Mouse (Mus musculus) G1E-ER4 (cell line): ENCODE measurements around the gene Kank2. TPM values are rescaled to one million over a fixed set of nuclear protein-coding genes. Genes with fewer than 3 reads are reported as not detected.

ENCODE experiments used
- GATA1 ChIP-seq: IDR thresholded peaks from one replicate; pipeline ENCODE4 v1.8.0; 2012; ENCODE audit warnings: low read length, inconsistent platforms
- polyA plus RNA-seq: library from polyadenylated mRNA; stranded (reverse); fragments of >175 nt; gene quantifications from 2 replicates; pipeline ENCODE4 v1.2.3, GENCODE M21; 2012

Gene Kank2
- polyA plus RNA-seq, 1 experiment, result 0.04 TPM

GRCm38 (mm10) chr9:21749382-21750118 is 49.0 kb downstream of the Kank2 start:
- TF ChIP-seq GATA1, result no peak

DNA sequence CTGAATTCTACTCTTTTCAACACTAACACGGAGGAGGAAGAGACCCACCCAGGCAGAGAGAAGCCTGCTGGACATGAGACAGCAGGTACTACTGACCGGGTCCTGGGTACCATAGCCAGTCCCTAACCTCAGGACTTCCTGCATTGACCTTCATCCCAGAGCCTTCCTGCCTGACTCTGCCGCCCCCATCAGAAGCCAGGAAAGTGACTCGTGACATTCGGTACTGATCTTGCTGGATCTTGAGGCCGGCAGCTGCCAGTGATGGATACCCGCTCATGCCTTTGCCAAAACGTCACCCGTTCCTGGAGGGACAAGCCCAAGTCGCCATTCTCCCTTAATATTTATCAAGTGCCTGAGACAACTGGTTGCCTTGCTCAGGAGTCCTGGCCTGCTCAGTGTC is 50.1 kb downstream of the Kank2 start:
- TF ChIP-seq GATA1, result no peak

GRCm38 (mm10) chr9:21748033-21748432 is 50.5 kb downstream of the Kank2 start:
- no peak for TF ChIP-seq GATA1

GRCm38 (mm10) chr9:21747238-21747774 is 51.2 kb downstream of the Kank2 start:
- TF ChIP-seq GATA1, result no peak

DNA sequence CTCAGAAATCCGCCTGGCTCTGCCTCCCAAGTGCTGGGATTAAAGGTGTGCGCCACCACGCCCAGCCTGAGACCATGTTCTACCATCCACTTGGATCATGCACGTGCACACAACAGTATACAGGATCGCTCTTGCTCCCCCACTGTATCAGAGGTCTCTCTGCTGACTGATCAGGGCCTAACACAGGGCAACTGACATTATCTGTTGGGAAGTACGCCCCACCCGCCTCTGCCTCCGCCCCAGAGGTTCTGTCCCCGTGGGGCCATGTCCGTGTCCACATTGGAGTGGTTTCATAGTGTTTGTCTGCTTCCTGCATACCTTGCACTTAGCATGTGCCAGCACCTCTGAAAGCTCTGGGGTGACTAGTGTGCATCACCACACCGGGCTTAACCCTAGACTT is 57.0 kb downstream of the Kank2 start:
- TF ChIP-seq GATA1, result no peak

DNA sequence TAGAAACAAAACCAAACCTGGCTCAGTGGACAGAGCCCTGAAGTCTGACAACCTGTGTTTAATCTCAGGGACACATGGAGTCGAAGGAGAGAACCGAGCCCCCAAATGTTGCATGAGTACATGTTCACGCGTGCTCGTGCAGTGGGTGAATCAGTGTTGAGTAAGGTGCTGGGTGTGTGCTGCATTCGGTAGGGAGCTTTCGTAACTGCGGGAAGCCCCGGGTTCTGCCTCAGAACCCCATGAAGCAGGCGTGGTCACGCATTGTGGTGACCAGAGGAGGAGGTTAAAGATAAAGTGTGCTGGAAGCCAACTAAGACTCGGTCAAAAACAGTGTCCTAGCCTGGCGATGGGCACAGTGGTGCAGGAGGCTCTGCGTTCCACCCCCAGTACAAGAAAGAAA is 58.1 kb downstream of the Kank2 start:
- no peak for TF ChIP-seq GATA1

- TF ChIP-seq GATA1, result no peak
Observed at GRCm38 (mm10) chr9:21738776-21739175, 59.8 kb downstream of the Kank2 start.

- TF ChIP-seq GATA1, result no peak
Observed at GRCm38 (mm10) chr9:21737188-21737587, 61.4 kb downstream of the Kank2 start.

- TF ChIP-seq GATA1, result no peak
Observed at GRCm38 (mm10) chr9:21736580-21736979, 62.0 kb downstream of the Kank2 start.

- TF ChIP-seq GATA1, result no peak
Observed at GRCm38 (mm10) chr9:21735126-21735525, 63.4 kb downstream of the Kank2 start.

- TF ChIP-seq GATA1, result no peak
Observed at GRCm38 (mm10) chr9:21733989-21734388, 64.6 kb downstream of the Kank2 start.

DNA sequence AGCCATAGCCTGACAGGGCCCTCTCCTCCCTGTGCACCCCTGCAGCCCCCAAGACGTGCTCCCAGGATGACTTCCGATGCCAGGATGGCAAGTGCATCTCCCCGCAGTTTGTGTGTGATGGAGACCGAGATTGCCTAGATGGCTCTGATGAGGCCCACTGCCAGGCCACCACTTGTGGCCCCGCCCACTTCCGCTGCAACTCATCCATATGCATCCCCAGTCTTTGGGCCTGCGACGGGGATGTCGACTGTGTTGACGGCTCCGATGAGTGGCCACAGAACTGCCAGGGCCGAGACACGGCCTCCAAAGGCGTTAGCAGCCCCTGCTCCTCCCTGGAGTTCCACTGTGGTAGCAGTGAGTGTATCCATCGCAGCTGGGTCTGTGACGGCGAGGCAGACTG is 65.1 kb downstream of the Kank2 start:
- TF ChIP-seq GATA1, result no peak

- no peak for TF ChIP-seq GATA1
Observed at GRCm38 (mm10) chr9:21732288-21732687, 66.3 kb downstream of the Kank2 start.

DNA sequence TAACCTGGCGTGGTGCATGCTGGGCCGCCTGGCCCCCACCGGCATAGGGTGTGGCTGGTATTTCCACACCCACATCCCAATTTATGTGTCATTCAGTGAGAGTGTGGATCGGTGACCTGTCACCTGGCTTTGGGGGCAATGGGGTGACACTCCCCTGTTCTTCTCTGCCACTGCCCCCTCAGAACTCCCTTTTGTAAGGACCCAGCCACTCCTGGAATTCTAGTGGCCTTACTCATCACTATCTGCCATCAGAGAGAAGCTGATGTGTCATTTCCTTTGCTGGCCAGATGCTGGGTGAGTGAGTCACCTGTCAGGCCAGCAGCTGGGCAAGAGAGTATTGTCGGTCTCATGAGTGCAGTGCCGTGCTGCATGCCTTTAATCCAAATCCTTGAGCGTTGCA is 69.3 kb downstream of the Kank2 start:
- TF ChIP-seq GATA1, result no peak

- TF ChIP-seq GATA1, result no peak
Observed at GRCm38 (mm10) chr9:21728261-21728832, 70.2 kb downstream of the Kank2 start.

- peak; percentile 69 for TF ChIP-seq GATA1
Observed at GRCm38 (mm10) chr9:21726218-21726975, 72.1 kb downstream of the Kank2 start.
